Mouse (Mus musculus) urinary bladder, postnatal 10 days (tissue): ENCODE data around the gene Apc2.
"Not testable (repeated sequence)": the region's sequence is repeated elsewhere in the genome, so short reads cannot be mapped to it uniquely, and the experiment has no call there.

ENCODE experiments used
- DNase-seq: peaks from one replicate; pipeline ENCODE4 v3.0.0; 2022; ENCODE audit warnings: low spot score

The Apc2 gene

DNA sequence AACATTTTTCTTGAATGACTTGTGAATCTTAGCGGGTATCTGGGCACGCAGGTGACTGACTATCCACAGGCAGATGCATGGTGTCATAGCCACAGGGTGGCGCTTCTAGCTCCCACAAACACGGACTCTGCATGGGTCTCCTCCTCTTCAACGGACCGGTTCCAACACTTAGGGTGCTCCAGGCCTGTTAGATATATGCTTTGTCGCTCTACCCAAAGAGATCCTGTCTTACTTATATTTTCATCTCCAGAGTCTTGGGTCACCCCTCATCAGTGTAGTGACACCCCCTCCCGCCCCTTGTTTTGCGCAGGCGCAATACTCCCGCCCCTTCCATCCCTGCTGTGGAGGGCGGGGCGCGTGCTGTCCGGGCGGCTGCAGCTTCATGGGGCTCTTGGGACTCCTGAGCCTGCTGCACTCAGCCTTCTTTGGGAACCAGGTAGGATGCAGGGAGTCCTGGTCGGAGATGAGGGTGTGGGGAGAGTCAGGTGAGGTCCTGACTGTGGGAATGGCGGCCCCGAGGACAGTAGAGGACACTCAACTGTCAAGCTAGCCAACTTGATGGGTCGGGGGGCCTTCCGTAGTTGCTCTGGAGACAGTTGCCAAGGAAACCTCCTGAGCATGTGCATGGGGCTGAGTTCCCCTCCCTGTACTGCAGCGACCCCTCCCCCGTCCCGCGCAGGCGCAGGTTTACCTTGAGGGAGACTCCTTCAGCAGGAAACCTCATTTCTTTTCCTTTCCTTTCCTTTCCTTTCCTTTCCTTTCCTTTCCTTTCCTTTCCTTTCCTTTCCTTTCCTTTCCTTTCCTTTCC, at the start of gene Apc2:
Gene Apc2 (plus strand): TSS at position 360 of the 808 bp plus-strand sequence.
- DNase-seq = no peak

DNA sequence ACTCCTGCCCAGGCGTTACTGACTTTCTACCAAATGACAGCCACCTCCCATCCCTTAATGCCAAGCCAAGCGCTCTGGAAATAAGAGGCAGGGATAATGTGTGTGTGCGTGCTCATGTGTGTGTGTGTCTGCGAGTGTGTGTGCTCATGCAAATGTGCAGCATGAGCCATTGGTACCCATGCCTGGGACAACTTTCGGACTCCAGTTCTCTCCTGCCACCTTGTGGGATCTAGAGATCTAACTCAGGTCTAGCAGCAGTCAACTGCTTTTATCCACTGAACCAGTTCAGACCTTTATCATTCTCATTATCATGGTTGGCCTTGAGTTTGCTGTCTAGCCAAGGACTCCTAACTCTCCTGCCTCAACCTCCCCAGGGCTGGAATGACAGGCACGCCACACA, 47.9 kb upstream of the Apc2 start:
- no peak for DNase-seq

DNA sequence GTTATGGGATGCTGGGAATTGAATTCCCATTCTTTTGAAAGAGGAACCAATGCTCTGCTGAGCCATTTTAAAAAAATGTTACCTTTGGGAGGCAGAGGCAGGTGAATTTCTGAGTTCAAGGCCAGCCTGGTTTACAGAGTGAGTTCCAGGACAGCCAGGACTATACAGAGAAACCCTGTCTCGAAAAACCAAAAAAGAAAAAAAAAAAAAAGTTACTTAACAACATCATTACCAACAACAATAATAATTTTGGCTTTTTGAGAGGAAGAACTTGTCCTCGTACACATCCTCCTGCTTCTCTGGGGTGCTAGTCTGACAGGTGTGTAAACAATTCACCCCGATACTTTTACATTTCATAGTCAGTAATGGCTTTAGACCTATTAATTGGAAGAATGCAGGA, 47.3 kb upstream of the Apc2 start:
- DNase-seq = not testable (repeated sequence)

DNA sequence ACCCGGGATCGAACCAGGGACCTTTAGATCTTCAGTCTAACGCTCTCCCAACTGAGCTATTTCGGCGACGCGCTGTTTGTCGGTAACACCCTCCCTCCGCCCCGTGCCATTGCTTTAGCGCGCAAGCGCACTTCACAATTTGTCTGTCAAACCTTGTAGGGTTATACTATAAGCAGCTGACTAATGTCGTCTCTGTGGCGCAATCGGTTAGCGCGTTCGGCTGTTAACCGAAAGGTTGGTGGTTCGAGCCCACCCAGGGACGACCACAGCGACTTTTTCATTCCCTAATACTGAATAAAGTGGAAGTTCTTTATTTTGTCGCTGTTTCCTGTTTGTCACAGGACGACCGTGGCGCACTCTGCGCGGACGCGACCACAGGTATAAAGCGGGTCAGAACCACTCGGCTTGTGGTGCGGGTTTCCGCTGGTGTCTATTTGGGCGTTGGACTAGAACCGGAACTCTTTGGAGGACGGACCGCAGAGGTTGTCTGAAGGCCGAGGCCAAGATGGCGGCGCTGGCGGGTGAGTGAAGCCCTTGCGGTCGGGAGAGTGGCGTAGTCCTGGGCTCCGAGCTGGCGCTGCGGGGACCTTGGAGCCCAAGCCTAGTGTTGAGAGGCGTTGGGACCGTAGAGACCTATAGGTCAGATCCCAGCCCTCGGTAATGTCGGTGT, 46.7 kb upstream of the Apc2 start, which contains the start of gene Ndufs7:
Gene Ndufs7 (plus strand): TSS at position 151 of the 670 bp plus-strand sequence.
- peak; percentile 75 for DNase-seq

DNA sequence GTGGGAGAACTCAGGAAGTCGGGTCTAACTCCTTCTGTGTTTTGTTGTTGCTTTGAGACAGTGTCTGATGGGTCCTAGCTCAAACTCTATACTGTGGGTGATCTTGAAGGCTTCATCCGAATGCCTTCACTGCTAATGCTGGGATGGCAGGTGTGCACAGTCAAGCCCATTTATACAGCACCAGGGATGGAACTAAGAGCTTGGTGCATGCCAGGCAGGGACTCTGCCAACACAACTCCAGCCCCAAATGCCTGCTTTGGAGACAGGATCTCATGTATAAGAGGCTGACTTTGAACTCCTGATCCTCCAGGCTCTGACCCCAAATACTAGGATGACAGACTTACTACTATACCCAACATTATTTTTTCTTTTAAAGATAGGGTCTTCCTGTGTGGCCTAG, 45.7 kb upstream of the Apc2 start:
- DNase-seq = no peak

DNA sequence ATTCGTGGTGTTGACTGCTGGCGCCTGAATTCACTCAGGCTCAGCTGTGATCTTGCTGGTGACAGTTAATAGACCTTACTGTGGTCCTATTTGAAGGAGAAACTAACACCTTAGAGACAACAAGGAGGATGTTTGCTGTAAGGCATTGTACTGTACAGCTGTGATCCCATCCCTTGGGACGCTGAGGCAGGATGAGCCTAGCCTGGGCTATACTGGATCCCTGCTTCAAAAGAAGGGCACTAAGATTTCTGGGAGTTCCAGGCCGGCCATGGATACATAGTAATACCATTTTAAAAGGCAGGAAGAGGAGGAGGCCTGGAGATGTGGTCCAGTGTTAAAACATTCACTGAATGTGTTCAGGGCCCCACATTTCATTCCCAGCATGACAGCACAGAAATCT, 45.2 kb upstream of the Apc2 start:
- no peak for DNase-seq

DNA sequence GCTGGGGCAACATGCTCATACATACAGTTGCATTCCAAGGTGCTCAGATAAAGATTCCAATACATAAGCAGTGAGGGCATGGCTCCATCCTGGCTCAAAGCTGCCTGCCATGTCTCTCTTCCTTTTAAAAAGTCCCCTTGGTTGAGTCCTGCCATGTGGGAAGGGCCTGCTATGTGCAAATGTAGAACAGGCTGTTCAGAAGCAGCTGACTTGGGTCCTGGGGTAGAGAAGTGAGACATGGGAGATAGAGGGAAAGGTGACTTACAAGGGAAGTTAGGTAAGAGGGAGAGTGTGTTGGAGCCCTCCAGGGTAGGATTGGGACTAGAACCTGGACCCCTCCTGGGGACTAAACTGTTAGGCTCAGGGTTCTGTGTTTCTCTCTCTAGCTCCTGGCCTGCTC, 43.8 kb upstream of the Apc2 start:
- no peak for DNase-seq

DNA sequence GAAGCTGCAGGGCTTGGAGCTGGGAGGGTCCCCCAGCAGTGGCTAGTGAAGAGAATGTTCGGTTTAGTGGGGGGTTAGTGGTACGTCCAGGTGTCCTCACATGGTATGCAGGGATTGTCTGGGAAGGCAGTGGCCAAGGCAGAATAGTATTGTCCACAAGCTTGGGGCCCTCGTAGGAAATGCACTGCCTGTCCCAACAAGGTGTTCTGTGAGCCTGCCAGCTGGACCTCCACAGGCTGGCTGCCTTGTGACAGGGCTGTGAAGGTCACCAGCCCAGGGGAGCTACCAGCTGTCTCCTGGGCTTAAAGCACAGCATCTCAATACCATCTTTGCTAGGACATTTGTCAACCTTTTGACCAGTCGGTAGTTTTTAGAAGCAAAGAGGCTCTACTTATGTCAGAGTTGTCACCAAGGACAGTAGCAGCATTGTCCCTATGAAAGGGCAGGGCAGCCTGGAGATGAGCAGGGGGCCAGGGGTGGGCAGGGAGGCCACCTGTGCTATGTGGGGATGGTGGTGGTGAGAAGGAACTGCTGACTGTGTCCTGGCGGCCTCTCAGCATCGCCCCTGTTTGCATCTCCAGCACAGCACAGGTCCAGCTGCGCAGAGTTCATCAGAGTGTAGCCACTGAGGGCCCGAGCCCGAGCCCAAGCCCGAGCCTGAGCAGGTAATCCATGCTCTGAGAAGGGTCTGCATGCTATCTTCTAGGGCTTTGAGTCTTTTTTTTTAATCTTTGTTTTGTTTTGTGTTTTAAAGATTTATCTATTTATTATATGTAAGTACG, 43.1 kb upstream of the Apc2 start:
- no peak for DNase-seq

DNA sequence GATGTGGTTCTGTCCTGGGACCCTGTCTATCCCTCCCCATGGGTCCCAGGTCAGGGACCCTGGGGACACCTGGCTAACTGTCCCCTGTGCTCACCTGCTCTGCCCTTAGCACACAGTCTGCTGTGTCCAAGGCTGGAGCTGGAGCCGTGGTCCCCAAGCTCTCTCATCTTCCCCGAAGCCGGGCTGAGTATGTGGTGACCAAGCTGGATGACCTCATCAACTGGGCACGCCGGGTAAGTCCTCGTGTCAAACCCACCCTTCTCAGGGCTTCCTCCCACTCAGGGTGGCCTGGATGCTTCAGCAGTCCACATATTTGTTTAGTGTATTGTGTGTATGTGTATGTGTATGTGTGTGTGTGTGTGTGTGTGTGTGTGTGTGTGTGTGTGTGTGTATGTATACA, 42.2 kb upstream of the Apc2 start:
- no peak for DNase-seq

DNA sequence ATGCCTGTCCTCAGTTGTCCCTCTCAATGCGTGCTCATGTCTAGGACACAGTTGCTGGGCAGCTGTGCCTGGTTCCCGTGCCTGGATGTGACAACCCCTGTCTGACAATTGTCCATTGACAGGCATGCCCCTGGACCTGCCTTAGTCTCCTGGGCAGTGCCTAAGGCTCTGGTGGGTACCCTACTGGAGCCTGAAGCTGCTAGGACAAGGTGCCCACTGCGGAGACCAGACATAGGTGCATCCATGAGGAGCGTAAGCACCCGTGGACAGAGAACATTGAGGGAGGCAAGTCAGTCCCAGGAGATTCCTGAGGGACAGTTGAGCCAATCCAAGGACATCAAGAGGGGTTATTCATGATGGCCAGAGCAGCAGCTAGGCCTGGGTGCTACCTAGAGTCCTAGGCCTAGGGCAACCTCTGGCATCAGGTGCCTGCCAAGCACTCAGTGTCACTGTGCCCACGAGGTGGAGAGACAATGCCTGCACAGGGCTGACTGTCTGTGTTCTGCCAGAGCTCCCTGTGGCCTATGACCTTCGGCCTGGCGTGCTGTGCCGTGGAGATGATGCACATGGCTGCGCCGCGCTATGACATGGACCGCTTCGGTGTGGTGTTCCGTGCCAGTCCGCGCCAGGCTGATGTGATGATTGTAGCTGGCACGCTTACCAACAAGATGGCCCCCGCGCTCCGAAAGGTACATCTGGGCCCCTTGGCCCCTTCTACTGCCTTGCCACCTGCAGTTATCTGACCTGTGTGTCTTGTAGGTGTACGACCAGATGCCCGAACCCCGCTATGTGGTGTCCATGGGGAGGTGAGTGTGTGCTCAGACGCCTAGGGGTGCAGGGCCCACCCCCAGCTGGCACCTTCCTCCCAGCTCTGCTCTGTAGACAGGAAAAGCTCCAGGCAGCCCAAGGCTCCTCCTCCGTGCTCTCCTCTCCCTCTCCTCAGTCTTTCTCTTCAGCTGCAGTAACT, 41.2 kb upstream of the Apc2 start:
- DNase-seq = no peak

DNA sequence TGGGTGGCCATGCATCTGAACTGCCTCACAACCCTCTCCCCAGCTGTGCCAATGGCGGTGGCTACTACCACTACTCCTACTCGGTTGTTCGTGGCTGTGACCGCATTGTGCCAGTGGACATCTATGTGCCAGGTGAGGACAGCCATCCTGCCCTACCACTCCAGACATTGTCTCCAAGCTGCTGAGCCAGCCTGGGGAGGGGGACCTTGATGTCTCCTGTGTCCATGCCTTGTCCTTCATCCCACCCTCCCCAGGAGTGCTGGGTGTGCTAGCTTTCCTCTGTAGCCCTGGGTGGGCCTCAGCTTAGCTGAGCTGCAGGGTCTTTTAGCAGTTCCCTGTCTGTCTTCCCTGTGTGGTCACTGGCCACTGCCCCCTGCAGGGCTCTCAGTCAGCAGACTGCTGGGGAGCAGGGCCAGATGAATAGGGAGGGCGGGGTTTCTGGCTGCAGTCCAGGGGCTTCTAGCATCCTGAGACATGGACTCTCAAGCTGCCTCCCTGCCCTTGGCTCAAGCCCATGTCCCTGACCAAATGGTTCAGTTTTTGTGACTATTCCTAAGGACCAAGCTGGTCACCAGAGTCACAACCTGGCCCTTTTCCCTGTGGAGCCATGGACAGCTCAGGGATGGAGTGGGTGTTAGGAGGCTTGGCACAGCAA, 39.8 kb upstream of the Apc2 start:
- no peak for DNase-seq

DNA sequence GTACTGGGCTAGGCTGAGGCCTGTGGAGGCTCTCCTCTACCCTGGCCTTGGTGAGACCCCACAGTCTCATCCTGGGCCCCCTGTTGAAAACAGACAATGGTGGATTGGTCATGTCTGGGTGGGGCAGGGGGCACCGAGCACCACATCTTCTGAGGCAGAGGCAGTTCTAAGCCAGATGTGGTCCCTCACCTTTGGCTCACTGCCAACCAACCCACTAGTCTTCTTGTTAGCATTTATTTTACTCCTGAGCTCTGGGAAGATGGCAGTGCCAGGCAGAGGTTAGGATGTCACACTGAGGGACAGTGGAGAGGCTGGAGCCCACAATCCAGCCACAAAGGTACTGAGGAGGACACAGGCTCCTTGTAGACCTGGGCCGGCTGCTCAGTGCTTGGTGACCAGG, 37.8 kb upstream of the Apc2 start:
- no peak for DNase-seq

DNA sequence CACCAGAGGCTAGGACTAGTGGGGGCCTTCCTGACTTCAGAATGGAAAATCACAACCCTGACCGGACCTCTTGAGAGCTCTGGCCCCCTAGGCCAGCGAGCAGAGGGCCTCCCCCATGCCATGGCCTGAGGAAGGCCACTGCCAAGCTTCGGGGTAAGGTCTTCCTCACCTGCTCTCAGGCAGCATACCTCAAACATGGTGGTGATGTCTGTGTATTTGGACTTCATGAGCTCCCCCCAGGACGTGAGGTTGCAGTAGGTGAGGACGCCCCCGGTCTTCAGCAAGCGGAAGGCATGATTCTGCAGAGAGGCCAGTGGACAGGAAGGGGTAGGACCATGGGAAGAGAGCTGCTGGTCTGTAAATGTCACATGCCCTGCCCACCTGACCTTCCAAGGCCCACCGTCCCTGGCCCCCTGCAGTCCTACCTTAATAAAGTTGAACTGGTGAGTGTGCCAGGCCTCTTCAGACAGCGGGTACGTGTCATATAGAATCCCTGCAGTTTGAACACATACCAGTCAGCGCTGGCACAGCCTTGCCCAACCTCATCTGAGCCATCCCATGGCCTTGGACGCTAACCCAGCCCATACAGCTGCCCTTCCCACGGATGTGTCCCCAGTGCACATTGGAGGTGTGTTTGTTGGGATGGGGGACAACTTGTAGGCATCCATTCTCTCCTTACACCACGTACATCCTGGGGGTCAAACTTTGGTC, 36.9 kb upstream of the Apc2 start:
- DNase-seq = no peak

DNA sequence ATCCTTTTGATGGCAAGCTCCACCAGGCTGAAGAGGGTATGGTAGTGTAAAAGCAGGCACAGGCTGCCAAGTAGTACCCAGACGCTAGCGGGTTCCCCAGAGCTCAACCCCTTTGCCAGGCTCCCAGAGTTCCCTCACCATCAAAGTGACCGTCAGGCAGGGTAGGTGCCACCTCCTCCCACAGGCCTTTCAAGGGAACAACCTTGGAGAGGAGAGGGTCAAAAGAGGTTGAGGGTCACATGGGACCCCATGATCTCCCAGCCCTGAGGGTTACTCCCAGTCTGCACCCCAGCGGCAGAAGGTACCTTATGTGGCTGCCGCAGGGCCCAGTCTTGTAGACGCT, 36.3 kb upstream of the Apc2 start:
- no peak for DNase-seq

DNA sequence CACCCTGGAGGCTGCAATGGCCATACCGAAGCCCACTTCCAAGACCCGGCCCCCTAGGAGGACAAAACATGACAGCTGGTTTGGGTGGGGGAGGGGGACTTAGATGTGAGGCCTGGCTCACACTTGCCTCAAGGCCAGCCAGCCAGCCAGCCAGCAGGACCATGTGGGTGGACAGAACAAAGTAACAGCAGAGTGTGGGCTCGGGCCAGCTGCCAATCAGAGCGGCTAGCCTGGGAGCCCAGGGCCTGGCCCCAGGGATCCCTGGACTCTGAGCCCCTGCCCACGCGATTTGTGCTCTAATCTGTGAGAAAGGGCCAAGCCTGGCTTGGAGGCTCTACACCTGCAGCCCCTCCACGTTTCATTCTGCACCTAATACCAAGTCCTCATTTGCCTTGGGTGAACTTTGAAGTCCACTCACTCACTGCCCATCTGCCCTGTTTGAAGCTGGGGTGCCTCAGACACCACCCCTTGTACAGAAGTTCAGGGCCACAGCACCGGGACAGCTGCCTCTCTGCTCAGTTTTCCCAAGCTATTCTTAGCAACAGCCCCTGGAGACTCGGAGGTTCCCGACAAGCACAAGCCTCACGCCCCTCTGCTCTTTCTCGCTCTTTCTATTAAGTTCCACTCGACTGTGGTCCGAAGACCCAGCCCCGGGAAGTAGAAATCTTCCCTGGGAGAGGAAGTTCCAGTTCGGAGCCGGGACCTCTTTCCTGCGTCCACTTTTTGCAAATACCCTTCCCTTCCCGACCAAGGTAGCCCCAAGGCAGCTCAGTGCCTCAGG, 35.7 kb upstream of the Apc2 start:
- no peak for DNase-seq

DNA sequence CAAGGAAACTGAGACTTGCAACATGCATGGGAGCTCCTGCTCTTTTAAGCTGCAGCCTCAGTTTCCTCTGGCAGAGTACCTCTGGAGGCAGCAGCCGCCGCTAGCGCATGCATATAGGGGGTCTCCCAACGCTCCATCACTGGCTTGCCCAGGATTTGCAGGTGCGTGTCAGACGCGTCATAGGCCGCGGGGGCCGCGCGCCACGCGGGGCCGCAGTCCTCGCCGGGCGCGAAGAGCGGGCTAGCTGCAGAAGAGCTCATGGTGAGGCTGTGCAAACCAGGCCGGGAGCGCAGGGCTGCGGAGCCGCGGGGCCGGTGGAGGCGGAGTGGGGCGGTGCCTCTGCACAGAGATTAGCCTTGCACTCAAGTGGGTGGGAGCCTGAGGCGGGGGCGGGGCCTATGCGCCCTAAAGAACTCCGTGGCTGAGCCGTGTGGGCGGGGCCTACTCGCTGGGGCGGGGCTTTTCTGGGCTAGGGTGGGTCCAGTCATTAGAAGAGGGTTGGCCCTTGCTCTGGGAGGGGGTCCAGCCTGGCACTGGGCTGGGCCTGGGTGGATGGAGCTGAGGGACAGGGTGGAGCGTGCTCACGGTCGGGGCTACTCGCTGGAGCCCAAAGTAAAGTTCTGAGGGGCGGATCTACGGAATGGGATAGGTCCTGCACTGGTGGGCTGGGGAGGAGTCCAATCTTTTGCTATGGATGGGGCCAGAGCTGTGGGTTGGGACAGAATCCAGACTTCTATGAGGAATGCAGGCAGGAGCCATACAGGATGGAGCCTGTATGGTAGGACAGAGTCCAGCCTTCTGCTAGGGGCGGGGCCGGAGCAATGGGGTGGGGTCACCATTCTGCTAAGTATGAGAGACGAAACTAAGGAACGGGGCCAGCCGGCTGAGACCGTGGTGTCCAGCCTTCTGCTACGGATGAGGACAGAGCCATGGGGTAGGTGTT, 34.9 kb upstream of the Apc2 start, which contains the start of the genes Gamt and Dazap1:
Gene Gamt (minus strand): TSS at position 371 of the 943 bp plus-strand sequence.
Gene Dazap1 (plus strand): TSS at position 845 of the 943 bp plus-strand sequence.
- DNase-seq = peak; percentile 96

DNA sequence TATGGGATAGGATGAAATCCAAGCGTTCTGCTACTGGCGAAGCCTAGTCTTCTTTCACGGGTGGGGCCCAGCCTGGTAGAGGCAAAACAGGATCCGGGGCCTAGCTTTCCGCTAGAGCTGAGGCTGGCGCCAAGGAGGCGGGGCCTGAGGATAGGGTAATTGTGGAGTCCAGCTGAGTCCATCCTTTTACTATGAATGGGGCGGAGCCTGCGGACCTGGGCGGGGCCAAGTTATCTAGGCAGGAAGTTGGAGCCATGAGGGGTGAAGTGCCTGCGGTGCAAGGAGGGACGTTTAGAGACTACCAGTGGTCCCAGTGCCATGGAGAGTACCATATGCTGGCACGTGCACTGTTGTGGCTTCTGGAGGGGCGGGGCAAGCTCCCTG, 34.2 kb upstream of the Apc2 start:
- DNase-seq = peak; percentile 91

DNA sequence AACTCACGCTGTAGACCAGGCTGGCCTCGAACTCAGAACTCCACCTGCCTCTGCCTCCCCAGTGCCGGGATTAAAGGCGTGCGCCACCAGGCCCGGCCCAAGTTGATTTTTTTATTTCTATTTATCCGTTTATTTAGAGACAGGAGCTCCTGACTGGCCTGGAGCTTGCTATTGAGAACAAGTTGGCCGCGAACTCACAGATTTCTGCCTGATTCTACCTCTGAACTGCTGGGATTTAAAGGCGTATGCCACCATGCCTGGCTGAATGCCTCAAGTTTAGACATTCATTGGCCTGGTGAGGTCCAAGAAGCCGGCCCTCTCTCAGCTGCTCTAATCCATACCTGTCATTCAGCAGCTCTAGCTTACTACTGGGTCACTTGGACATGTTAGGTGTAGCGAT, 33.6 kb upstream of the Apc2 start:
- no peak for DNase-seq
